ENCODE assay signal across 20 mouse cellular contexts in genomic region chr12:41316426-41316825, GRCm38 (mm10).
"Had no signal": no experiment of that assay in that cellular context is flagged by ENCODE, and none has a peak within 500 bp of the region (broad histone marks: within the 10 kb centered on the region; RNA-seq: fewer than 3 reads in every experiment).

No protein-coding gene starts in this region.

- H3K27ac ChIP-seq: intestine, embryonic 15.5 days; kidney, embryonic 15.5 days; left cerebral cortex, adult 2 months; liver, embryonic 14.5 days; midbrain, embryonic 13.5 days; neural tube, embryonic 12.5 days; neural tube, embryonic 15.5 days; stomach, postnatal 0 days had no signal

- H3K9ac ChIP-seq: intestine, embryonic 15.5 days; kidney, embryonic 15.5 days; liver, embryonic 14.5 days; midbrain, embryonic 13.5 days; neural tube, embryonic 12.5 days; neural tube, embryonic 15.5 days had no signal

- H3K36me3 ChIP-seq: intestine, embryonic 15.5 days; kidney, embryonic 15.5 days; midbrain, embryonic 13.5 days; neural tube, embryonic 12.5 days; neural tube, embryonic 15.5 days had no signal

- H3K4me3 ChIP-seq: intestine, embryonic 15.5 days; kidney, embryonic 15.5 days; left cerebral cortex, adult 2 months; midbrain, embryonic 13.5 days; neural tube, embryonic 12.5 days; neural tube, embryonic 15.5 days had no signal

- H3K4me2 ChIP-seq: intestine, embryonic 15.5 days; kidney, embryonic 15.5 days; midbrain, embryonic 13.5 days; neural tube, embryonic 12.5 days; neural tube, embryonic 15.5 days had no signal

- H3K9me3 ChIP-seq: intestine, embryonic 15.5 days; kidney, embryonic 15.5 days; midbrain, embryonic 13.5 days; neural tube, embryonic 12.5 days; neural tube, embryonic 15.5 days had no signal

- DNase-seq: kidney, adult 11 months; kidney, adult 8-10 months; kidney, postnatal 10 days; kidney, postnatal 36 days; layer of hippocampus, postnatal 36 days; lung, adult 2 months; lung, postnatal 14 days; lung, postnatal 4 days; right cerebral cortex, postnatal 4 days; thymus, adult 2 months; thymus, postnatal 14 days; thymus, postnatal 4 days had no signal

- ATAC-seq: intestine, embryonic 15.5 days had no signal

- H3K27me3 ChIP-seq: intestine, embryonic 15.5 days; kidney, embryonic 15.5 days; midbrain, embryonic 13.5 days; neural tube, embryonic 12.5 days; neural tube, embryonic 15.5 days had no signal
